Mouse (Mus musculus) kidney, postnatal 36 days (tissue): Measurements from ENCODE around the gene Map6.

Experiments used
- DNase-seq, 2 experiments: peaks; one replicate each; pipeline ENCODE4 v3.0.0; 2021 to 2022; ENCODE audit warnings: mixed read lengths in 2 of 2

The Map6 gene

DNA sequence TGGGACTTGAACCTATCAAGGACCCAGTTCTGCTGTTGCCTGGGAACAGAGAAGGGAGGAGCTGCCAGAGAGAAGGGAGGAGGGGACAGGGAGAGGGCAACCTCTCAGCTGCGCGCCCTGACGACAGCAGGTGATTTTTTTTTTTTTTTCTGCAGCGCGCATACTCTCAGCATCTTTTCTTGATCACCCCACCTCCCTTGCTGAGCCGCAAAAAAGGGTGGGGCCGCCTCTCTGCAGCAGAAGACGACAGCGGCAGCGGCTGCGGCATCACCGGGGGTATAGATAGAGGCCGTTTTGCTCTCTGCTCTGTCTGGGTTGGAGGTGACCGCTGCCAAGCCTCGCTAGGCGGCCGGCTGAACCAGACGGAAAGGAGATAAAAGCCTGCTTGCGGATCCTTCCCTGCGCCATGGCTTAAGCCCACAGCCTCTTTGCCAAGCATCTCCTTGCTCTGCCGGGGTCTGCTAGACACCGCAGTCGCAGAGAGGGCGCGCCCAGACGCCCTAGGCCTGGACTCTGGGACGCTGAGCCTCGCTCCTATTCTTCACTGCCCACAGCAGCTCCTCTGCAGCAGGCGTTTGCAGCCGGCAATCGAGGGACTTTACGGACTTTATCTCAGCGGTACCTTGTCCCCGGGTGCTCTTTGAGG, at the start of gene Map6:
Map6 (plus strand) TSS at position 197 of the 646 bp plus-strand sequence.
- peak in 1 of 2 experiments; percentile 3 for DNase-seq

DNA sequence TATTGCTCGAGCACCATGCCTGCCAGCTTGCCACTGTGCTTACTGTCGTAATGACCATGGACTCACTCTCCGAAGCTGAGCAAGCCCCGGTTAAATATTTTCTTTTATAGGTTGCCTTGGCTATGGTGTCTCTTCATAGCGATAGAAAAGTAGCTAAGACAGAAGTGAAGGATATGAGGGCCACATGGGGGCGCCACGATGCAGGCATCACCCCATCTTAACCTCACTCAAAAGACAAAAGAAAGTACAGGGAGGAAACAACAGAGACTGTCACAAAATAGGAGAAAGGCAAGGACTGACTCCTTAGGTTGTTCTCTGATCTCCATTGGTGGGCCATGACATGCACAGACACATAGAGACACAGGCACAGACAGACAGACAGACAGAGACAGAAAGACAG, 43.0 kb upstream of the Map6 start:
- DNase-seq, result peak in 1 of 2 experiments; percentile 67

DNA sequence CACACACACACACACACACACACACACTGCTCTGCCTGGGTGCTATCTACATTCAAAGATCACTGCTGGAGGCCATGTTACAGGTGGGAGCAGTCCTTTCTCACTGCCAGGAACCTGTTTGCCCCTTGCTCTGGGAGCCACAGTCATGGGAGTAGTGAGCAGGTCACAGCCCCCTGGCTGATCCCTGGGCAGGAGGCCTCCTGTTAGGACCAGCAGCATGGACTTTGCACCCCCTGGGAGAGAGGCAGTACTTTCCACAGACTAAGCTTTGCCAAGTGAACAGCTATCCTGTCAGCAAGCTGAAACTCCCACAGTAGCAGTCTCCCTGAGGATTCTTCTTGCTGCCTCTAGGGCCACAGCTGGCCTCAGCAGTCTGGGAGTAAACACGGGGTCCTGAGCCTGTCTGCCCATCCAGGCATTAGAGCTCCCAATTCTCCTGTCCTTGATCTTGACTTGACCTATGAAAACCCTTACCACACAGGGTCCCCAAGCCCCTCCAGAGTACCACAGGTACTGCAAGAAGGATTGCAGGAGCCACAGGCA, 42.5 kb upstream of the Map6 start:
- DNase-seq, result peak; percentile 85 to 94

DNA sequence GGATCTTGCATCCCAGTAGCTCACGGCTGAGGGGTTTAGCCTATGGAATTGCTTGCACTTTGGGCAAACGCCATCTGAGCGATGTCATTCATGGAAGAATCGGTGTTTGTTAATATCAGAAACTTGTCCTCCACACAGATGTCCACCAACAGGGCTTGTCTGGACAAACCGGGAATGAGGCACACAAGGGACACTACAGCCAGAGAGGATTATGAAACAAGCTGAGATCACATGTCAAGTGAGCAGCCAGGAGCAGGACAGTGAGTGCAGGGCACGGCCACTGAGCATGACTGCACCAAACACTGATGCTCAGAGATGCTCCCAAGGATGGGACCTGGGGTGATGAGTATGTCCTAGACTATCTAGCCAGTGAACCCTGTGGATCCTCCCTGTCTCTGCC, 41.8 kb upstream of the Map6 start:
- peak; percentile 48 to 79 for DNase-seq

DNA sequence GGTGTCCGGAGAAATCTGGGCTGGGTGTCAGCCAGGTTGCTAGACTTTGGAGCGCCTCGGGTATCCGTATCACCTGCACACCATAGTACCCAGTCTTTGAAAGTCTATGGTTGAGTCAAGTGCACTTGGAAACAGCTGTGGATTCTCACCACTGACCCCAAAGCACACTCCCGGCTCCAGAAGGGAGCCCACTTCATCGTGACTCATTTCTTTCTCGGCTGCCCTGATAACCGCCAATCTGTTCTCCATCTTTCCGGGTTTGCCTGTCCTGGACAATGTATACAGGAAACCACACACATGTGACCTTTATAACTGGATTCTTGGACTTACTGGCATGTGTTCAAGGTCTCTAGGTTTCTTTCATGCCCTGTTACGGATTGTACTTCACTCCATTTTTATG, 40.6 kb upstream of the Map6 start:
- no peak for DNase-seq

DNA sequence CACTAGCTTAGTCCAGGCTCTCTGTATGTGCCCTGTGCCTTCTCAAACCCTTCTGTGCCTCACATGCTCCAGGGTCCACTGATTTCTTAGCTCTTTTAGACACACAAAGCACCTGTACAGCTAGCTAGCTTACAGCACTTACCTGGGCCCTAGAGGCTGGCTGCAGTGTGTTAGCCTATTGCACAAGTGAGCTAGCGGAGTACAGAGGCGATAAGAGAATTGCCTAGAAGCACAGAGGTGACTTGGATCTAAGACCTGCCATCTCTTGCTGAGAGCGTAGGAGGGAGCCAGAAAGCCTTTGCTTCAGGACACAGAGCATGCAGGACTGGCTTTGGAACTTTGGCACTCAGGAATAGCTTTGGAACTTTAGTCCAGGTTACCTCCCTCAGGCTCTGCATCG, 40.0 kb upstream of the Map6 start:
- no peak for DNase-seq

DNA sequence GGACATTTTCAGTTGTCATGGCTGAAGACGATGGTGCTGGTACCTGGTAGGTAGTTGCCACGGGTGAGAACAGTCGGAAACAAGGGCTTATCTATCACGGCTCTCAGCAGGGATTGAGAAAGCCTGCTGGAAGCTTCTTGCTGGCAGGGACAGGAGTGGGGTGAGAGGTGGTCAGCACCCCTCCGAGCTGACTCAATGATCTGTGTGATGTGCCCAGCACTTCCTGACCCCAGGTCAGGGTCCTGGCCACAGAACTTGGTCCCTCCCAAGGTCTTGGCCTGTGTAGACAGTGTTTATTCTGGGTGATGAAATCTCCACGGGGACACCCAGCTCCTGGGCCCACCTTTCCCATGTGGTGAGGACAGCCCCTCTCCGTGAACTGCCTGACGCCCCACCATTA, 38.4 kb upstream of the Map6 start:
- DNase-seq, result no peak

DNA sequence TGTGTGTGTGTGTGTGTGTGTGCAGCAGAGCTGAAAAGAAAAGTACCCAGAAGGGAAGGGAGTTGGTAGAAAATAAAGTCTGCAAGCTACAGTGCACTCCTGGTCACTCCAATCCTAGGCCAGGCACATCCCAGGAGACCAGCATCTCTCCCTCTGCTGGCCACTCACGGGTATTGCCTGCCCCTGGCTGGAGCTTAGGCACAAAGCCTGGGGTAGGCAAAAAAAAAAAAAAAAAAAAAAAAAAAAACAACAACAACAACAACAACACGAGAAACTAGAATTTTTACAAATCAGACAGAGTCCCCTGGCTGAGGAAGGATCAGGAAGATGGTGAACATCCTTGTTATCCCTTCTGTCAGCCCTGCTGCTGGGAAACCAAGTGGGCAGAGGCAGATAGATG, 37.8 kb upstream of the Map6 start:
- peak; percentile 62 to 69 for DNase-seq

DNA sequence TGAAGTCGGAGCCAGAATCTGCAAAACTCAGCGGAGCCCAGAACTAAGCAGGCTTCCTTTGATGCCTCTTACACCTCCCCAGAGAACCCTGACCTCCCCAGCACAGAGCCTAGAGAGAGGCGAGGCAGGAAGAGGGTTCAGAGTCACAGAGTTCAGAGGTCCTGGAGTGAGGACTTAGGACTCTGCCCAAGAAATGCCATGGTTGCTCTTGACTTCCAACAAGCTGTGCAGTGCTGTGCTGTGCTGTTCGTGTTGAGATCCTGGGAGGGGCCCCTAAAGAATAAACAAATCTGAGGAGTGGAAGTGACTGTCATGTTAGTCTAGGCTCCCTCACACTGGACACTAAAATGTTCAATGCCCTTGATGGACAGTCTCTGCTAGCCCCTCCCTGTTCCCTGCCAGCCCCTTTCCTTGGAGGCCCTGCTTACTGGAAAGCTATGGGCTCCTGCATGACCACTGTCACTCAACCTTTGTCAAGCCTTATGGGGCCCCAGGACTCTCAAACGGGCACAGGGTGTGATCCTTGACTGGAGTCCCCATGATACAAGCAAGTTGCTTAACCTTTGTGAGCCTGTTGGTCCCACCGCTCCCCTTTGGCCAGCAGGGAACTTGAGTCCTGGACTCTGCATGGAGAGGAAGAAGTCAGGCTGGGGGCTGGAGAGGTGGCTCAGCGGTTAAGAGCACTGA, 37.0 kb upstream of the Map6 start:
- peak; percentile 60 to 77 for DNase-seq

DNA sequence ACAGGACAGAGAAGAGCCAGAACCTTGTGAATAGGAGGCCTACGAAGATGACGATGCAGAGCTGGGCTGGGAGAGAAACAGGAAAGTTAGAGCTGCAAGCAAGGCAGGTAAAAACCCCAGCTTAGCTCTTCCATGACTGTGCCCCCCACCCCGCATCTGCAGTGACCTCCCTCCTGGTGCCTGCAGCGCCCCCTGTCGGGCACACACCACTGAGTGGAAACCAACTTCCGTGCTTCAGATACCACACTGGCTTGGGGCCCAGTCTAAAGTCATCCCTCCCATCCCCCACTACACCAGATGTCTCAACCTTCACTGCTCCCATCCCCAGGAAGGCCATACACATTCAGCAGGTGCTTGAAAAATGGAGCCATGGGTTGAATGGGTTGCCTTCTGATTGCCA, 34.7 kb upstream of the Map6 start:
- DNase-seq, result peak in 1 of 2 experiments; percentile 32

DNA sequence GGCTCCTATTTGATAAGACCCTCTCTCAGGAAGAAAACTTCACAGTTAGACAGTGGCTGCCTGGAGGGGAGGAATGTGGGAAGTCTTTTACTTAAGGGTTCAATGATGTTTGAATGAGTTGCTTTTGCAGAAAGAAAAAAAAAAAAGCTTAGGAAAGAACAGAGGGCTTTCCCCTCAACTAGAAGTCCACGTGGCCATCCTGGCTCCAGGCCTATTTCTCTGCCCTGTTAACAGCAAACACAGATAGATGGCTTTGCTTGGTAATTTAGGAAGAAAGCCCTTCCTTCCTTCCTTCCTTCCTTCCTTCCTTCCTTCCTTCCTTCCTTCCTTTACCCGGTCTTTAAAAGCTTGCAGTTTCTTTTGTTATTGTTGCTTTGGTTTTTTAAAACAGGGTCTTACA, 32.3 kb upstream of the Map6 start:
- peak in 1 of 2 experiments; percentile 72 for DNase-seq

DNA sequence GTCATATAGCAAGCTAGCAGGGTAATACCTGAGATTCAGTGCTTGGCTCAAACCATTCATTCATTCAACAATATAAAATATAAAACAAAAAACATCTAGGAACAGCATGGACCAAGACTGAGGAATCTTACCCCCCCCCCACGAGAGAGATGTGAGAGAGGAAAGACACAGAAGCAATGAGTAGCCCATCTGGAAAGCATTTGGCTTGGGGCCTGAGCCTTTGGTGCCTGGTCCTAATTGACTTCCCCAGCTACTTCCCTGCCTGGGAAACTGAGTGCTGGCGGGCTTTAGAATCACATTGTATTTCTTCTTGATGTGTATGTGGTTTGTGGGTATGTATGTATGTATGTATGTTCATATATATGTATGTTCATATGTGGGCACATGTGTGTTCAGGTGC, 31.6 kb upstream of the Map6 start:
- no peak for DNase-seq

DNA sequence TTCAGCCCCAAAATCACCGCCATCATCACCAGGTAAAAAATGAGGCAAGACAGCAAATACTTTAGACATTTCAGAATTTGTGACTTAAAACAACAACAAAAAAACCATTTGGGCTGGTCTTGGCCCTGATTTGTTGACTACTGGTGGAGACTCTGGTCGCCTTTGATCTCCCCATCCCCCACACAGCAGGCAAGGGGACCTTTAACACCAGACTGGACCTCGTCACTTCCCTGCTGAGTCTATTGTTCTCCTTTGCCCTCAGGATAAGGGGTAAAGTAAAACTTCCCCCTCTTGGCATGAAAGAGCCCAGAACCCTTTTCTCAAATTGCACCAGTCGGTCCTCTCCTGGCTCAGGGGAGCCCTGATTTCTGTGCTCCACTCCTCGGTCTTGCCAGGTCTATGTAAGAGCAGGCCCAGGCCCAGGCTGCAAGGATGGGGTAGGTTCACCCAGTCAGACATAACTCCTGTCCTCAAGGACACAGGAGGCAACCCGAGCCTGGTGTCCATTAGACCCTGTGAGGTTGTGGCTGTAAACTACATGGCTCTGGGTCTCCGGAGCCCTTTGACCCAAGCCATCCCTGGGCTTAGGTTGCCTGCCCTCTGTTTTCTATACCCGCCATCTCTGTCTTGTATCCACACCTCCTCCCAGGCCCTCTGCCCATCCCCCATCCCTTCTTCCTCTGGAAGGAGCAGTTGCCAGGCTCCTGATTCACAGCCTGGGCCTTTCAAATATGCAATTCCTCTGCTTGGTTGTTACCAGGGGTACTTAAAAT, 30.2 kb upstream of the Map6 start:
- DNase-seq, result peak in 1 of 2 experiments; percentile 65

DNA sequence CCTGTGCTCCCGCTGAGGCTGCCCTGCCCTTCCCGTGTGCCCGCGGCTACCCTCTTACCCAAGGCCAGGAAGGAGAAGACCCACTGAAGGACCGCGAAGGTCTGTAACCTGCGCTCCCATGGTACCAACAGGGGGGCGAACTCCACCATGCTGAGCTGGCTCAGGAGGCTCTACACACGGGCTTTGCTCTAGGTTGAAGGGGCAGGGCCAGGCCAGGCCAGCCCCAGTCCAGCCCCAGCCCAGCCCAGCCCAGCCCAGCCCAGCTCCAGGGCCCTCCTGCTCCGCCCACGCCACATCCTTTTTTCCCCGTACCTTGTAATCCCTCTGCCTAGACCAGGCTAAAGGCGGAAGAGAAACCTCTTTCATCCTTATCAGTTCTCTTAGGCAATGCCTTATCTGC, 28.8 kb upstream of the Map6 start, which contains the start of gene Mogat2:
Mogat2 (minus strand) TSS at position 203 of the 400 bp plus-strand sequence.
- peak in 1 of 2 experiments; percentile 57 for DNase-seq

DNA sequence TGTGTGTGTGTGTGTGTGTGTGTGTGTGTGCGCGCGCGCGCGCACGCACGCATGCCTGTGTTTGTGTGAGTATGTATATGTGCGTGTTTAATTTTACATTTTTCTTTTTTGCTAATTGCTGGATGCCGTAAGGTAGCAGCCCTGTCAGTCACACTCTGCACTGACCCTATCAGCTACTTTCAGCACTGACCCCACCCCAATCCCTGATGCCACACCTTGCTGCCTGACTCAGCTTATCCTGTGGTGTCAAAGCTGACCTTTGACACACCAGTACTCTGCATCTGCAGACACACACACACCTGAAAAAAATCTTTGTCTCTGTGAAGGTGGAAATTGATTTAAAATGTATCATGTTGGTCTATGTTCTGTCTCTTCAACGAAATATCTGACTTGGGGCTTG, 25.1 kb upstream of the Map6 start:
- no peak for DNase-seq

DNA sequence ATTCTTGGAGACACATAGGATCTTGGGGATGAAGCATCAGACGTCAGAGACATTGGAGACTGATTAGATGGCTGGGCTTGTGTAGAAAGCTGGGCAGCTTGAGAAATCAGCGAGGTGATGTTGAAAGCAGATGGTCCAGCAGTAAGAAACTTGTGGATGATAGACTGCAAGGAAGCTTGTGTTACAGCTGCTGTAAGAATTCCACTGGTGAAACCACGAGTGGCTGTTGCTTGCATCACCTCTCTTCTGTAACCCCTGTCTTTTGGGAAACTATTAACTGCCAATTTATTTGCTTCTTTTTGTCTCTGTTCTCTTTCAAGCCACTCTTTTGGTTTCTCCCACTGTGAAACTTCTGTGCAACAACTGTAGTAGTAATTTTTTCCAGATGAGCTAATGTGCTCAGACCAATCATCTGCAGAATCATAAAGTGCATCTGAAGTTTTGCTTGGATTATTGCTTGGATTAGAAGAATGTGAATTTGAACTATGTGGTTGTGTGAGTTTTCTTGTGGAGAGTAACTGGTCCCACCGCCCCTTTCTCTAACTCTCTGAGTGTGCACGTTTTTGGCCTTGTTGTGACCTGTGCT, 19.0 kb upstream of the Map6 start:
- DNase-seq, result no peak

DNA sequence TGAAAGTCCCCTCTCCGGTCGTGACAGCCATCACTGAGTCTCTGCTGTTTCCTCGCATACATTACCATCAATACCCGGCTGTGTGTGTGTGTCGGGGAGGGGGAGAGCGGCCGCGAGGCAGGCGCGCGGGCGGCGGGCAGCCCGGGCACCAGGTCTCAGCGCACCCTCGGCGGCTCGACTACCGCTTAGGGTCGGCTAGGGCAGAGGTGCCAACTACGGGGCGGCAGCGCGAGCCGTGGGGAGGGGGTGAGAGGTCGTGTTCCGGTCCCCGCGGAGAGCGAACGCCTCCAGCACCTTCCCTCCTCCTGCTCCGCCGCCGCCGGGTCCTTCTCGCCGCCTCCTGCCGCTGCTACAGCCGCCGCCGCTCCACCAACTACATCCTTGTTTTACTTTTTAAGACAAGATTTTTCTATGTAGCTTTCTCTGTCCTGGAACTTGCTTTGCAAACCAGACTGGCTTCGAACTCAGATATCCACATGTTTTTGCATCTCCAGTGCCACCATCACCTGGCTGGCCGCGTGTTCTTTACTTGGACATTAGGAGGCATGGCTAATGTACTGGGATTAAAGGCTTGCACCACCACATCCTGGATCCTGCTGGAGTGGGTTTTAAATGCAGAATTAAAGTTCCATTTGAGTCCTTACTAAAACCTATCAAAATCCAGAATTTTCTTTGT, 18.2 kb upstream of the Map6 start:
- DNase-seq, result peak in 1 of 2 experiments; percentile 35

DNA sequence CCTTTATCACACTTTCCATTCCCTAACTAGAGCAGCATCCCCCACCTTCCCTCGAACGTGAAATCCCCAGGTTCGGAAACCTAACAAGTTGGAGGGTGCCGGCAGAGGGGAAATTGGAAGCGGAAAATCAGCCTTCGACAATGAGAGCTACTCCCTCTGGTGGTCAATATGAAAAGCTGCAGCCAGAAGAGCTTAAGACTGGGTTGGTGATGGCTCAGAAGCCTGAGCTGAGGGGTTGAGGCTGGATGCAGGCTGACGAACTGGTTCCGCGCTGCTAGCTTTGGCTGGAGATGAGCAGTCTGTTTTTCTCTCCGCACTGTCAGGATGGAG, 17.7 kb upstream of the Map6 start:
- DNase-seq, result peak; percentile 52 to 57

DNA sequence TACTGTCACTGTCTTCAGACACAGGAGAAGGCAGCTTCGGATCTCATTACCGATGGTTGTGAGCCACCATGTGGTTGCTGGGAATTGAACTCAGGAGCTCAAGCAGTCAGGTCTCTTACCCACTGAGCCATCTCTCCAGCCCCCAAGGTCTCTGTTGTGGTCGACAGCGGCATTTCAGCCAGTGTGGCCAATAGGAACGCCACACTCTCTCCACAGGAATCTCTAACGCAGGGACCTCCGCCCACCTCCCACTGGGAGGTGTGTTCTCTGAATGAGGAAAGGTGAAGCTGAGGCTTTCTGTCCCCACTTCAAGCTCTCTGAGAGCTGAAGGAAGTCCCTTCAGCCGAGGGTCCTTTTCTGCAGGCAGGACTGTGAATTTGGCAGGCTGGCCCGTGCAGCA, 16.9 kb upstream of the Map6 start:
- no peak for DNase-seq

DNA sequence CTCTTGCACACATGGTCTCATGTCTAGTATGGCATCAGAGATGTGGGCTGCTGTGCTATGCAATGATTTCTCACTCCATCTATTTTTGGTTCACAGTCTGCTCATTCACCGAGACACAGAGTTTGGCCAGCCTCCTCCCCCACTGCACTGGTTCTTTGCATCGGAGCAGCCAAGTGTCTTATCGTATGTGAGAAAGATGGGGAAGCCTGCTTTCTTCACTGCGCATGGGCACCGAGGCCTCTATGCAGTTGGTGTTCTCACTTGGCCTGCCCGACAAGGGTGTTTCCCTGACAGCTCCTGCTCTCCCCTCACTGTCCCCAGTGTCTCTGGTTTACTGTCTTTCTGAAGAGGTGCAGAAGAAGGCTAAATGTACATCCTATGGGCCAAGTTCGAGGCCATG, 12.2 kb upstream of the Map6 start:
- no peak for DNase-seq

DNA sequence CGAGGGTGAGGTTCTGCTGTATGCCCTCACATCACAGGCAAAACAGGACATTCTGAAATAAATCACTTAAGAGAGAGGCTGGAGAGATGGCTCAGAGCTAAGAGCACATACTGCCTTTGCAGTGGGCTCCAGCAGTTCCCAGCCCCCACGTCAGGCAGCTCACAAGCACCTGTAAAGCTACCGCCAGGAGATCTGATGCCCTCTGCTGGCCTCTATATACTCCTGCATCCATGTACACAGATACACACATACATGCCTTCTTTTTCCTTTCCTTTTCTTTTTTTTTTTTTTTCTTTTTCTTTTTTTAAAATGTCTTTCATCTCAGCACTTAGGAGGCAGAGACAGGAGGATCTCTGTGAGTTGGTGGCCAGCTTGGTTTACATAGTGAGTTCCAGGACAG, 5.3 kb upstream of the Map6 start:
- DNase-seq, result no peak

DNA sequence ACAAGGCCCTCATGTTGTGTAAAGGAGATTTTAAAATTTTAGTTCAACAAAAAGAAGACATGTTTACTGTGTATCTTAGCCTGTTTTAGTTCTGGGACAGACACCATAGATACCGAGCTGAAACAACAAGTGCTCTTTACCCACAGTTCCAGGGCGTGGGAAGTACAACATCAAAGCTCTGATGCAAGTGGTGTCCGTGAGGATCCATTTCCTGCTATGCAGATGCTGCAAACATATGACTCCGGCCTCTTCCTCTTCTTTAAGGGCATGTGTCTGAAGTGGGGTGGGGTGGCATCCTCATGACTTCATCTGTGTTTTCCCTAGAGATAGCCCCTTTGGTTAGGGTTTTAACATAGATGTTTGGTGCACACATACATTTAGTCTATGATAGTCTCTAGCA, 3.7 kb upstream of the Map6 start:
- DNase-seq, result no peak

DNA sequence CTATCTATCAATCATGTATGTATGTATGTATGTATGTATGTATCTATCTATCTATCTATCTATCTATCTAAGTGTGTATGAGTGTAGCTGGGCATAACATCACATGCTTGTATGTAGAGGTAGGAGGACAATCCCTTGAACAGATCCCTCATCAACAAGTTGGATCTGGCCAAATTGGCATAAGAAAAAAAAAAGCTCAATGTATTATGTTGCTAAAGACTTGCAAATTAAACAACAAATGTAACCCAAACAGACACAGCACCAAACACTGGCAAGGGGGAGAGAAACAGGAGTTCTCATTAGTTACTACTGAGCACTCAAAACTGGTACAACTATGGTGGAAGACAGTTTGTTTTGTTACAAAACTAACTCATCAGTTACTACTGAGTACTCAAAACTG, 2.6 kb upstream of the Map6 start:
- DNase-seq, result no peak
